Mouse (Mus musculus) E14TG2a.4 (cell line): ENCODE results near the gene 1700022I11Rik.

Experiments
- CTCF ChIP-seq: conservative IDR thresholded peaks from 2 replicates; pipeline ENCODE4 v1.5.1; 2014; ENCODE audit warnings: low read length
- NANOG ChIP-seq: IDR thresholded peaks from 2 replicates; pipeline ENCODE4 v1.6.1; 2014; ENCODE audit warnings: borderline replicate concordance, low read length, mixed read lengths
- POU5F1 ChIP-seq: IDR thresholded peaks from 2 replicates; pipeline ENCODE4 v1.6.1; 2014; ENCODE audit warnings: low read length, borderline replicate concordance

DNA sequence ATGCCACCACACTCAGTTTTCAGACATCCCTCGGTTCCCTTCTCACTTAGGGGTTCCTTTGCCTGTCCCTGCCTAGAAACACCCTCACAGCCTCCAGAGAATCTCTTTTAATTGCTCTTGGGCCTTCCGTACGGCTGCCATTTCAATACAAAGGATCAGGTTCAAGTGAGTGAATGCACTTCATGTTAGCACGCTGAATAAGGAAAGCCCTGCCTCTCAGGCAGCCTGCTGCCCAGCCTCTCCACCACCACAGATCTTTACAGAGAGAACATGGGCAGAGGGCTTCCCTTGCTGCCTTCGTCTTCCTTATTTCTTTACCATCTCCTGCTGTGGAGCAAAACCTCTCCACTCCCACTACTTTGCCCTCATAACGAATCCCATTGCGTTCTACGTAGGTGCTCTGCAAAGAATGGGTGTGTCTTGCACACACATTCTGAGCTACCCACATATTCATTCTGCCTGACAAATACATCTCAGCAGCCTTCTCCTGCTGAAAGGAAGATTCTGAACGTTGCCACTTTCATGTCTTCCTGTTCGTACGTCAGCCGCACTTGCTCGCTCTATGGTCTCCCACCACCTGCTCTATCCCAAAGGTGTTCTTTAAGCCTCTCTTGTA lies 45.2 kb upstream of the 1700022I11Rik start:
- TF ChIP-seq CTCF (no peak), POU5F1 (no peak), NANOG (no peak)
